Mouse (Mus musculus) cerebellum, adult 9-11 months (tissue): ENCODE measurements around the gene Rbm18.

Experiments
- DNase-seq: peaks from one replicate; pipeline ENCODE4 v3.0.0; 2022

Gene Rbm18

DNA sequence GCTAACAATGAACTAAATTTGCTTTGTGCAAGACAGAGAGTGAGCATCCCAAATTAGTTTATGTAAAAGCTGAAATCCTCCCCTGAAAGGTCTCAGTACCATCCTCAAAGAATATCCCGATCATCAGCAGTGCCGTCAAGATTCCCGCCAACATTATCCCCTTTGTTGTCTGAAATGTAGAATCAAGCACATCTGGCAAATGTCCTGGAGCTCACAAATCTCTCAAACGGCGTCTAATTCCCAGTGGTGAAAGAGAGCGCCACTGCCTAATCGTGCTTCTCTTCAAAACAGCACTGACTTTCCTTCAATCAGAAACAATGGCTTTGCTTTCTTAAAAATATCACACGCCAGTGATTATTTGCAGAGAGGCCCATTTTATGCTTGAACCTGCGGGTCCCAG, 69.4 kb downstream of the Rbm18 start:
- DNase-seq, result no peak
